Mouse (Mus musculus): ENCODE measurements around the gene Med27. TPM values are rescaled to one million over a fixed set of nuclear protein-coding genes. Genes with fewer than 3 reads are reported as not detected.
A peak's percentile ranks its signal among the peaks of the same experiment; 100 is the strongest.

Gene Med27
- polyA plus RNA-seq, 1 experiment from 2014 or later: 68.9 TPM

- peak overlapping the region; percentile 68; the same call in 1 of the 2 replicates for H3K27ac ChIP-seq
- no peaks in the 10 kb centered on the region for H3K27me3 ChIP-seq
- no peaks in the 10 kb centered on the region for H3K9me3 ChIP-seq
- peaks cover 50% of the 10 kb centered on the region for H3K4me1 ChIP-seq
- ATAC-seq (ENCODE audit: low FRiP score): no peak
- H3K4me2 ChIP-seq: no peak overlapping the region
- H3K36me3 ChIP-seq (replicated peaks): no peaks in the 10 kb centered on the region
- no peak overlapping the region for H3K4me3 ChIP-seq (replicated peaks)
- WGBS: 17% methylated on average over 7 of the region's 7 CpGs
- no peak overlapping the region for H3K9ac ChIP-seq
Measured at GRCm38 (mm10) chr2:29439857-29440502, 93.4 kb downstream of the Med27 start.

GRCm38 (mm10) chr2:29442275-29442674, 95.7 kb downstream of the Med27 start:
- Histone ChIP-seq H3K36me3 (replicated peaks) (no peaks in the 10 kb centered on the region), H3K9me3 (no peaks in the 10 kb centered on the region)

GRCm38 (mm10) chr2:29443626-29444217, 97.1 kb downstream of the Med27 start:
- 50% methylated on average over 2 of the region's 2 CpGs for WGBS
- peak; percentile 50; the same call in 1 of the 2 replicates for ATAC-seq (ENCODE audit: low FRiP score)
- Histone ChIP-seq H3K4me2 (no peak overlapping the region), H3K36me3 (replicated peaks) (no peaks in the 10 kb centered on the region), H3K9ac (no peak overlapping the region), H3K27me3 (no peaks in the 10 kb centered on the region), H3K9me3 (no peaks in the 10 kb centered on the region), H3K27ac (peak overlapping the region; percentile 65), H3K4me3 (replicated peaks) (no peak overlapping the region), H3K4me1 (peaks cover 60% of the 10 kb centered on the region)

More at GRCm38 (mm10) chr2:29442275-29442674, 95.7 kb downstream of the Med27 start:
- Histone ChIP-seq H3K27ac (no peak overlapping the region), H3K4me1 (peaks cover 51% of the 10 kb centered on the region), H3K27me3 (no peaks in the 10 kb centered on the region), H3K4me2 (no peak overlapping the region), H3K4me3 (replicated peaks) (no peak overlapping the region), H3K9ac (no peak overlapping the region)
- ATAC-seq (ENCODE audit: low FRiP score): no peak

- H3K4me1 ChIP-seq: peaks cover 72% of the 10 kb centered on the region
- no peak overlapping the region for H3K4me2 ChIP-seq
- H3K36me3 ChIP-seq (replicated peaks): no peaks in the 10 kb centered on the region
- H3K27ac ChIP-seq: peak overlapping the region; percentile 68
- H3K27me3 ChIP-seq: no peaks in the 10 kb centered on the region
- H3K9me3 ChIP-seq: no peaks in the 10 kb centered on the region
- H3K4me3 ChIP-seq (replicated peaks): no peak overlapping the region
- no peak overlapping the region for H3K9ac ChIP-seq
- 46% methylated on average over 7 of the region's 7 CpGs for WGBS
- ATAC-seq (ENCODE audit: low FRiP score): no peak; the same call in 1 of the 2 replicates
Measured at GRCm38 (mm10) chr2:29448476-29449002, 101.9 kb downstream of the Med27 start.

DNA sequence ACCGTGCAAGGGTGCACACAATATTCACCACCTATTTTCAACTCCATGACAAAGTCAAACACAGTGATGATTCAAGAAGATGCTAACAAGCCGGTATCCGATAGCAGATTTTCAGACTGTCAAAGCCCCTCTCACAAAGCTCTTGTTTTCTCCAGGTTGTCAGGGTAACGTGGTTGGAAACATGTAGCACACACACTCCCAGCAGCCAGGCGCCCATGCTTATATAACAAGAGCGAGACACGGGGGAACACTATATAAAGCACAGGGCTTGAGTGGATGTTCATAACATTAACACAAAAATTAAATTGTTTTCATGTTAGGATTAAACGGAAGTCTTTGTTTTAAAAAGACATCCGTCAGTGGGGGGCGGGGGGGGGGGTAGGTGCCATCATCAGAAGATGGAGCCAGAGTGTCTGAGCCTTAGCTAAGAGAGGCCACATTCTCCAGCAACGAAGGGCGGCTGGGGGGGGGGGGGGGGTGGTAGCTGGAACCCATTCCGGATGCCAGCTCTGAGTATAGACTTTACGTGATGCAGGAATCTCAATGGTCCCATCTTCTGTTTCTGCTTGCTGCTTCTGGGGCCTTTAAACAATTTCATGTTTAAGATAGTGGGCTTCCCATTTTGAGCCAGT, 104.9 kb downstream of the Med27 start:
- no peak overlapping the region for H3K4me2 ChIP-seq
- no peaks in the 10 kb centered on the region for H3K9me3 ChIP-seq
- H3K4me1 ChIP-seq: peaks cover 76% of the 10 kb centered on the region
- ATAC-seq (ENCODE audit: low FRiP score): no peak
- H3K9ac ChIP-seq: no peak overlapping the region
- H3K36me3 ChIP-seq (replicated peaks): no peaks in the 10 kb centered on the region
- no peaks in the 10 kb centered on the region for H3K27me3 ChIP-seq
- WGBS: 67% methylated on average over 14 of the region's 14 CpGs
- no peak overlapping the region for H3K27ac ChIP-seq
- H3K4me3 ChIP-seq (replicated peaks): no peak overlapping the region

- peak; percentile 28; the same call in 1 of the 2 replicates for ATAC-seq (ENCODE audit: low FRiP score)
Measured at GRCm38 (mm10) chr2:29453376-29453775, 106.8 kb downstream of the Med27 start.

DNA sequence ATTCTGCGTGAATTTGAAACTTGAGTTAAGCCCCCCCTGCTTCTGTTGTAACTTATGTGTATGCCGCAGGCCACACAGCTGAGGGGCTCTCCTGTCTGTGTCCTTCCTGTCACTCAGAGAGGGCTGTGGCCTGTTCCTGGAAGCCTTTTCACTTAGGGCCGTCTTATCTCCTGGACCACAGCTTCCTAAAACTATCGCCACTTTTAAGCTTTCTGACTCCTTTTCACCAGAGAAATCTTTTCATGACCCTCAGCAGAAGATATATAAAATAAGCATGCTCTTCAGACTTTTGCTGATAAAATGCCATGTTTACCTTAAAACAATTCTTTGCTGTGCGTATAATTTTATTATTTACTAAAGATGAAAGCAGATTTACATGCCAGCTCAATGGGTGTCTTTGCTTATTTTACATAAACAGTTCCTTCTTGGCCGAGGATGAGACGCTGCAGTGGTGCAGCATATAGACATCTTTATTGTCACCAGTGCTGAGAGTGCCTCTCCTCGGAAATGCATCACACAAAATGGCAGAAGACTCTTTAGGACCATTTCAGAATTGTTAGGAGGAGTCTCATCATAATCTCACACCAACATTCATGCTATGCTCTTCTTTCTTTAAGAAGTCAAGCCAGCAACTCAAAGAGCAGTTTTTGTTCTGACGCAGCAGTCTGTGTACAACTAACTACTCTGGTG, 110.2 kb downstream of the Med27 start:
- H3K9me3 ChIP-seq: no peaks in the 10 kb centered on the region
- no peak overlapping the region for H3K4me2 ChIP-seq
- 76% methylated on average over 9 of the region's 9 CpGs for WGBS
- no peaks in the 10 kb centered on the region for H3K36me3 ChIP-seq (replicated peaks)
- H3K4me3 ChIP-seq (replicated peaks): no peak overlapping the region
- no peak for ATAC-seq (ENCODE audit: low FRiP score)
- no peak overlapping the region for H3K9ac ChIP-seq
- no peak overlapping the region for H3K27ac ChIP-seq
- H3K27me3 ChIP-seq: peaks cover 3% of the 10 kb centered on the region; the same call in 1 of the 2 replicates
- H3K4me1 ChIP-seq: peaks cover 38% of the 10 kb centered on the region

More at GRCm38 (mm10) chr2:29453376-29453775, 106.8 kb downstream of the Med27 start:
- no peak overlapping the region for H3K4me3 ChIP-seq (replicated peaks)
- H3K27ac ChIP-seq: peak overlapping the region; percentile 51; the same call in 1 of the 2 replicates
- H3K36me3 ChIP-seq (replicated peaks): no peaks in the 10 kb centered on the region
- 29% methylated on average over 4 of the region's 4 CpGs for WGBS
- H3K4me1 ChIP-seq: peaks cover 70% of the 10 kb centered on the region
- no peak overlapping the region for H3K9ac ChIP-seq
- H3K4me2 ChIP-seq: no peak overlapping the region
- H3K9me3 ChIP-seq: no peaks in the 10 kb centered on the region
- H3K27me3 ChIP-seq: no peaks in the 10 kb centered on the region

DNA sequence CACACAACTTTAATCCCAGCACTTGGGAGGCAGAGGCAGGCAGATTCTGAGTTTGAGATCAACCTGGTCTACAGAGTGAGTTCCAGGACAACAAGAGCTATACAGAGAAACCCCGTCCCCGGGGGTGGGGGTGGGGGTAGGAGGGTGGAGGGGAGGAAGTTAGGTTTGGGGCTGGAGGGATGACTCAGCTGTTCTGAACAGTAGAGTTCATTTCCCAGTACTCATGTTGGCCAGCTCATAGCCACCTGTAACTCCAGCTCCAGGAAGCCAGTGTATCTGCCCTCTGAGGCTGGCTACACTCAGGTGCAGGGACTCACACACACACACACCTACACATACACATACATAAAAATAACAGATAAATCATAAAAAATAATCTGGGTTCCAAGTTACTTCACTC, 111.1 kb downstream of the Med27 start:
- Histone ChIP-seq H3K4me3 (replicated peaks) (no peak overlapping the region), H3K9ac (no peak overlapping the region), H3K27me3 (peaks cover 3% of the 10 kb centered on the region; the same call in 1 of the 2 replicates), H3K27ac (no peak overlapping the region), H3K36me3 (replicated peaks) (no peaks in the 10 kb centered on the region), H3K4me1 (peaks cover 34% of the 10 kb centered on the region), H3K4me2 (no peak overlapping the region), H3K9me3 (no peaks in the 10 kb centered on the region)
- WGBS: 65% methylated on average over 2 of the region's 2 CpGs
- no peak for ATAC-seq (ENCODE audit: low FRiP score)

- WGBS: 89% methylated on average over 3 of the region's 3 CpGs
- Histone ChIP-seq H3K36me3 (replicated peaks) (no peaks in the 10 kb centered on the region), H3K9me3 (no peaks in the 10 kb centered on the region), H3K27ac (no peak overlapping the region), H3K4me2 (no peak overlapping the region), H3K4me1 (peaks cover 26% of the 10 kb centered on the region), H3K27me3 (peaks cover 3% of the 10 kb centered on the region; the same call in 1 of the 2 replicates), H3K4me3 (replicated peaks) (no peak overlapping the region), H3K9ac (no peak overlapping the region)
- ATAC-seq (ENCODE audit: low FRiP score): no peak
Measured at GRCm38 (mm10) chr2:29458346-29458950, 111.8 kb downstream of the Med27 start.

DNA sequence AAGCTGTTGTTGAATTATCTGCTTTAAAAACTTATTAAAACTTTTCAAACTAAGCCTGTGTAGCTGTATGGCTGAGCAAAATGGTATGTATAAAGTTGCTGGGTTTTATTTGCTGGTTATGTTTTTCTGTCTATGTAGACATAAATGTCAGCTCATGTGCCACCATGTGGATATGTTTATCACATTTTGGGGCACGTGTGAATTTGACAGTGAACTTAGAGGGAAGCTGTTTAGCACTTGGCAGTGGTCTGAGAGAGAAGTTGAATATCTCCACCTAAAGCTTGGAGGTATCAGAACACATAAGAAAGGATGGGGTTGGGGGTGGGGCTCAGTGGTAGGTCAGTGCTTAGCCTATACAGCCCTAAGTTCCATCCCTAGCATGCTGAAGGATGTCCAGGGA, 113.0 kb downstream of the Med27 start:
- no peak overlapping the region for H3K9ac ChIP-seq
- ATAC-seq (ENCODE audit: low FRiP score): no peak
- no peaks in the 10 kb centered on the region for H3K9me3 ChIP-seq
- no peak overlapping the region for H3K27ac ChIP-seq
- no peak overlapping the region for H3K4me2 ChIP-seq
- 77% methylated on average over 1 of the region's 1 CpGs for WGBS
- no peak overlapping the region for H3K4me3 ChIP-seq (replicated peaks)
- no peaks in the 10 kb centered on the region for H3K36me3 ChIP-seq (replicated peaks)
- peaks cover 18% of the 10 kb centered on the region for H3K4me1 ChIP-seq
- peaks cover 3% of the 10 kb centered on the region; the same call in 1 of the 2 replicates for H3K27me3 ChIP-seq

GRCm38 (mm10) chr2:29461841-29462240, 115.2 kb downstream of the Med27 start:
- Histone ChIP-seq H3K4me3 (replicated peaks) (no peak overlapping the region), H3K9ac (no peak overlapping the region), H3K27me3 (peaks cover 3% of the 10 kb centered on the region; the same call in 1 of the 2 replicates), H3K4me1 (peaks cover 26% of the 10 kb centered on the region), H3K36me3 (replicated peaks) (no peaks in the 10 kb centered on the region), H3K4me2 (no peak overlapping the region), H3K27ac (no peak overlapping the region), H3K9me3 (no peaks in the 10 kb centered on the region)
- no peak for ATAC-seq (ENCODE audit: low FRiP score)
- 89% methylated on average over 2 of the region's 2 CpGs for WGBS

All from forebrain, embryonic 12.5 days (tissue).